Mouse (Mus musculus): ENCODE measurements around the gene Tfap2e.

DNA sequence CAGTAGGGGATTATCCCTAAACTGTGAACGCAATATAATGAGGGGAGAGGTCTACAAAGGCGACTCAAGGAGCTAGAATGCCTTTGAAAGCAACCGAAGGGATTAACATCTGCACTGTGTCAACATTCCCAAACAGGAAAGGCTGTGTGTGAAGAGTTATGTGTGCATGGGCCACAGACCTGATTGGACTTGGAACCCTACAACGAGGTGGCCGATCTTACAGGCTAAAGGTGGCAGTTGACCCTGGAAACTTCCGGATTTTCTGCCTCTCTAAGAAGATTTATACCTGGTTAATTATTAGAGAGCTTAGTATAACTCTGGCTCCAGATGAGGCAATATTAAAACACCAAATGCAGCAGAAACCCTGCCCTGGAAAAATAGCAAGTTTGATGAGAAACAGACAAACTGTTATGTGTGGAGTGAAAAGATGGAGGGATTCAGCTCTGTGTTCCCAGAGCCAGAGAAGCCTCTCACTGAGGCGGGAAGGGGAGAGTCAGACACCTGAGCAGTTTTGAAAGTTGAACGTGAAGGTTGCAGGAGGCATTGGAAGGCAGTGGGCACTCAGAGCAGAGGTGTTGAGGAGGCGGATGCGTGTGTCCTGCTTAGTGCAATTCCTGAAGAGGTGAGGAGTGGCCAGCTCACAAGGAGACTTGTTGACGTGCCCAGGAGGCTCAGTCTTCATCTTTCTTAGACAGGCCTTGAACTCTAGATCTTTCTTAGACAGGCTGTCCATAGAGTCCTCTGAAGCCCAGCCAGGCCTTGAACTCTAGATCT is 26.7 kb upstream of the Tfap2e start:
- no peak for TF ChIP-seq CTCF (IDR thresholded peaks at IDR 0.05; ENCODE audit: extremely low read depth, insufficient read length, insufficient replicate concordance, low read depth, low read length)
- no peak for TF ChIP-seq POLR2A (IDR thresholded peaks at IDR 0.05; ENCODE audit: low read depth, low read length)

Data from small intestine, adult 2 months (tissue).